Mouse (Mus musculus) kidney, adult 11 months (tissue): Measurements from ENCODE around the gene Klhl25.
"Not testable (repeated sequence)": the region's sequence is repeated elsewhere in the genome, so short reads cannot be mapped to it uniquely, and the experiment has no call there.

Experiments used
- DNase-seq: peaks from one replicate; pipeline ENCODE4 v3.0.0; 2022

Gene Klhl25

DNA sequence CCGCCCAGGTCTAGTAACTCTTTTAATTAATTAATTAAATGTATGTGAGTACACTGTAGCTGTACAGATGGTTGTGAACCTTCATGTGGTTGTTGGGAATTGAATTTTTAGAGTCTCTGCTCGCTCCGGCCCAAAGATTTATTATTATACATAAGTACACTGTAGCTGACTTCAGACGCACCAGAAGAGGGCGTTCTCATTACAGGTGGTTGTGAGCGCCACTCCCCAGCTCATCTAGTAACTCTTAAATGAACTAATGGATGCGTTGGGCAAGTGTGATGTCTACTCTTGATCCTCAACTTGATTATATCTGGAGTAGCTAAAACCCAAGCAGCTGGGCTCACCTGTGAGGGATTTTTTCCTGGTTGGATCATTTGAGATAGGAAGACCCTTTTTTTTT lies 1.2 kb upstream of the Klhl25 start:
- no peak for DNase-seq

- no peak for DNase-seq
Measured at GRCm38 (mm10) chr7:75847489-75847888, 621 bp upstream of the Klhl25 start.

GRCm38 (mm10) chr7:75848776-75849670 lies 913 bp downstream of the Klhl25 start:
- DNase-seq: peak; percentile 74

GRCm38 (mm10) chr7:75850396-75850795 lies 2.3 kb downstream of the Klhl25 start:
- DNase-seq: not testable (repeated sequence)

DNA sequence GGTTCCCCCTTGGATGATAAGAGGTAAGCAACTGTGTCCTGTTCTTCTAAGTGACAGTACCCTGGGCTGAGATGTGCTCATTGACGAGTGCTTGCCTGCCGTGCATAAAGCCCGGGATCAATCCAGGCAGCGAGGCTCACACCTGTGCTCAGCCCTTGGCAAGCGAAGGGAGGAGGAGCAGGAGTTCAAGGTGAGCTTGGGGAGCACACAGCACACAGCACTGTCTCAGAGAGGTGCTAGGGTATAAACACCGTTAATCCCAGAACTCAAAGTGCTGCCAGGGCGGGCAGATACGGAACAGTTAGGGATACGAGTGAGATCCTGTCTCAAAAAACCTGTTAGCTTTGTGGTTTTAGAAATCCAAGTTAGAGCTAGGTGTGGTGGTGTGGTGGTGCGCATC lies 3.2 kb downstream of the Klhl25 start:
- no peak for DNase-seq

GRCm38 (mm10) chr7:75852363-75852762 lies 4.3 kb downstream of the Klhl25 start:
- DNase-seq: peak; percentile 30

DNA sequence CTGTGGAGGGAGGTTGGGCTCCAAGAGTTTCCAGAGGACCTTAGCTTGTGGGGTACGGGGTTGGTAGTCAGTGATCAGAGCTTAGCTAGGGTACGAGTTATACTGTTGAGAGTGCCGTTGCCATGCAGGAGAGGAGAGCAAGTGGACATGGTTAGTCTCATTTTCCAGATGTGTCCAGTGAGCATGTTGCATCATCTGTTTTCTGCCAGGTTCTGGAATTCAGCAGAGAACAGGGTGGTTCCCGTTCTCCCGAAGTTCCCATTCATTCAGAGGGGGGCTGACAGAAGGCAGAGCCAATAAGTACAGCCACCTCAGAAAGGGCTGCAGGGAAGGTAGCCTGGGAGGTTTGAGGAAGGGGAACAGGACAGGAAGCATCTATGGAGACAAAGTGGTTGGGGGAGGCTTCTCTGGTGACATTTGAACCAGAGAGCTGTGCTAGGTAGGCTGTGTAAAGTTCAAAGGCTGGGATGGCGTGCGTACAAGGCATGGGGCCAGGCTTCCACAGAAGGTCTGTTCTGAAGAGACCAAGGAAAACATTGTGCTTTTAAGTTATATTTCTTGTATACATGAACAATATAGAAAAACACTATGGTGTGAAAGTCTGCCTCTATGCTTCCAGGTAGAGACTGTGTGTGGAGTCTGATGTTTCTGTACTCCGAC lies 5.2 kb downstream of the Klhl25 start:
- DNase-seq: no peak

- peak; percentile 53 for DNase-seq
Measured at GRCm38 (mm10) chr7:75854231-75854925, 6.3 kb downstream of the Klhl25 start.

- DNase-seq: no peak
Measured at GRCm38 (mm10) chr7:75855028-75855427, 6.9 kb downstream of the Klhl25 start.

DNA sequence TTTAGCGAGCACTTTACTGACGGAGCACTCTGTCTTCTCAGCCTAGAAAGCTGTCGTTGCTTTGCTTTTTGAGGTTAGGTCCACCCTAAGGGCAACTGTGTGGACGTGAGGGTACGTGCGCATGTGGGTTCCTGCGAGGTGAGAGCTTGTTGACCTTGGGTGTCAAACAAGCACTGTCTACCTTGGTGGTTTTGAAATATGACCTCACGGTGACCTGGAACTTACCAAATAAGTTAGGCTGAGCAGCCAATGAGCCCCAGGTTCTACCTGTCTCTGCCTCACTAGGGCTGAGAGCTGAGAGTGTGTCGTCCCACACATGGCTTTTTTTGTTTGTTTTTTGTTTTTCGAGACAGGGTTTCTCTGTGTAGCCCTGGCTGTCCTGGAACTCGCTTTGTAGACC lies 8.1 kb downstream of the Klhl25 start:
- DNase-seq: no peak

- DNase-seq: no peak
Measured at GRCm38 (mm10) chr7:75859771-75860196, 11.7 kb downstream of the Klhl25 start.

DNA sequence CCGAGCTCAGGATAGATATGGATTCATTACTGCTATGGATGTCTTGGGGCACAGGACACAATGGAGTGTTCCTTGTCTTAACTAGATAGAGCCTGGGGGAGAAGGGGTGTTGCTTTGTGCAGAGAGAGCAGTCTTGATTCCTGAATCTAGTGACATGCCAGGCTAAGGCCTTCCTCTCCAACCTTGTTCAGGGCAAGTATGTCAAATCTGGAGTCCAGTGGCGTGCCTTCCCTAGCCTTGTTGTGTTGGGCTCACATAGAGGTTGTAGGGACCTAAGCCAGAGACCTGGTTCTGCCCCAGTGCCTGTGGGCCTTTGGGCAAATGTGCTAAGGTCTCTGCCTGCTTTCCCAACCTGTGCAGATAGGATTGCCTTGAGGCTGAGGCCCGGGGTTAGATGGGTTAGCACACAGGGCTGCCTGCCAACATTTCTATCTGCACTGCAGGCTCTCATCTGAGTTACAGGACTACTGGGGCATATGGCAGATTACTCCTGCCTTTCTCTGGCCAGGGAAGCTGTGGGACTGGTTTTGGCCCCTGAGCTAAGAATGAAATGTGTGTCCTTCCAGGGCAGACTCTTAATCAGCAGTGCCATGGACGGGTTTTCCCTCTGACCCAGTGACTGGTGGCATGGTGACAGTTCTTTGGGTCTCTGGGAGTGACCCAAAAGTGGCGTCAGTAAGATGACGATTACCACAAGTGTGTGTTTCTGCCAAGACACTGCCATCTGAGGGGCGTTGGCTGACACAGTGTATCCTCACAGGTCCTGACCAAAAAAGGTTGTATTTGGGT lies 13.7 kb downstream of the Klhl25 start:
- not testable (repeated sequence) for DNase-seq

DNA sequence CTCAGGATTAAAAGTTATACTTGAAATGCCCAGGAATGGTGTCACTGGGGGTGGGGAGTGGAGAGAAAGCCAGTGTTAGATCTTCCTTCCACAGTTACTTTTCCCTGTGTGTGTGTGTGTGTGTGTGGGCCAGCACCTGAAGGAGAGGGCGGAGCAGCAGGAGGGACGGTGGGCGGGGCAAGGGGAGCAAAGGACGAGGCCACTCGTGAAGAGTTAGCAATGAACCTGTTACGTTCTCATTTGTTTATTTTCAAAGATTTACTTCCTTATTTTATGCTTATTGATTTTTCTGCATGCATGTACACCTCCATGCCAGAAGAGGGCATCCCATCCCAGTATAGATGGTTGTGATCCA lies 14.3 kb downstream of the Klhl25 start:
- DNase-seq: not testable (repeated sequence)

DNA sequence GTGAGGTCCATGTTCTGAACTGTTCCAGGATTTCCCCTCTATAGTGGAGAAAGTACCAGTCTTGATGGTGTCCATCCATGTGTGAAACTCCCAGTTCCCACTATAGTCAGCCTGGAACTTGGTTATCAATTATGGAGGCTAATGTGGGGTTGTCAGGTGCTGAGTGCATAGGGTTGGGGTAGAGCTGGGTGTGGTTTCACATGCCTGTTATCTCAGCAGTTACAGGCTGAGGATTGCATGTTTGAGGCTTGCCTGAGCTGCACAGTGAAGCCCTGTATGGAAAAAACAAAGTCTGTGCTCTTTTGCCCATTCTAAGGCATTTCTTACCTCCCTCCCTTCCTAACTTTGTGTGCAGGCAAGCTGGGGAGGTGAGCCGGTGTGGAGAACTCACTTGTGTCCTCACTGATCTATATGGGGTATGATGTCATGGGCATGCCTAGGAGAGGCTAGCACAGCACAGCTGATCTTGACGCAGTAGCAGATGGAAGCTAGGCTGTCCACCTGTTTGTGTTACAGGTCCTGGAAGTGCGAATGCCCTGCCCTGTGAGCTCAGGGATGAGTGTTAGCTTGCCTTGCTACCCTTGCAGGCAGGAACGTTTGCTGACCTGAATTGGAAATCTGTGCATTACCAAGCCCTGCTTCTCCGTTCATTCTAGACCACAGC lies 15.3 kb downstream of the Klhl25 start:
- not testable (repeated sequence) for DNase-seq

- DNase-seq: no peak
Measured at GRCm38 (mm10) chr7:75865026-75865425, 16.9 kb downstream of the Klhl25 start.

DNA sequence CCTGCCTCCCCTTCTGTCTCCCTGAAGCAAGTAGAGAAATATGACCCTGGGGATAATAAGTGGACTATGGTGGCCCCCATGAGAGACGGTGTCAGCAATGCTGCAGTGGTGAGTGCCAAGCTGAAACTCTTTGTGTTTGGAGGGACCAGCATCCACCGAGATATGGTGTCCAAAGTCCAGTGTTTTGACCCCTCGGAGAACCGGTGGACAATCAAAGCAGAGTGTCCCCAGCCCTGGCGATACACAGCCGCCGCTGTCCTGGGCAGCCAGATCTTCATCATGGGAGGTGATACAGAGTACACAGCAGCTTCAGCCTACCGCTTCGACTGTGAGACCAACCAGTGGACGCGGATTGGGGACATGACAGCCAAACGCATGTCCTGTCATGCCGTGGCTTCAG lies 18.4 kb downstream of the Klhl25 start:
- DNase-seq: no peak

- DNase-seq: no peak
Measured at GRCm38 (mm10) chr7:75868687-75869086, 20.6 kb downstream of the Klhl25 start.

DNA sequence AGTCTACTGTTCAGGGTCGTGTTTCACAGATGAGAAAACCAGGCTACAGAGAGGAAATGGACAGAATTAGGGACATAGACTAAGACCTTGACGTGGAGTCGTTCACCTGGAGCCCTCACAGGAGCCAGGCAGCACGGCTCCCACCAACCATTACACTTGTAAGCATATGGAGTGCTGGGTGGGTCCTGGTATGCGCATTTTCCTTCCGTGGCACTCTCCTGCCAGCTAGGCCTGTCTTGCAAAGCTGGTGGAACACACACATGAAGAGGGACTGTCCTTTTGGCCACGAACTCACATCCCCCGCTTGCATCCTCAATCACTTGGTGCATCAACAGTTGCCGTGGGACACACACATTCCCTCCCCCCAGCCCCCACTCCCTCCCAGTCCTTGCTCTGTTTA lies 22.4 kb downstream of the Klhl25 start:
- no peak for DNase-seq

DNA sequence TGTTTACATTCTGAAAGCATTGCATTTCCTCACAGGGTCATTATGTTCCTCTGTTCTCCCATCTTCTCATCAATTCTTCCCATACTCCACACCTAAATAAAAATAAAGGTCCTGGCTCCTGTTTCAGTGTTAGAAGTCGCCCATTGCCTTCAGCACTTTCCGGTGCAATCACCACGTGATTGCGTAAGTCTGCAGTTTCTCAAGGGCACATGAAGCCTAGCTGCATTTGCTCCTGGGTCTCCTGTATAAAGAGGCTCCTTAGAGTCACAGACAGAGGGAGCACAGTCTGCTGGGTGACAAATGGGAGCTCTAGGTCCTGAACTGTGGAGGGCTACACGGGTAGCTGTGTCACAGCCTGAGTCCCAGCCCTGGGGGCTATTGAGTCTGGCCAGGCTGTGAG lies 24.1 kb downstream of the Klhl25 start:
- no peak for DNase-seq

GRCm38 (mm10) chr7:75872697-75873096 lies 24.6 kb downstream of the Klhl25 start:
- no peak for DNase-seq

- no peak for DNase-seq
Measured at GRCm38 (mm10) chr7:75873216-75873615, 25.1 kb downstream of the Klhl25 start.

DNA sequence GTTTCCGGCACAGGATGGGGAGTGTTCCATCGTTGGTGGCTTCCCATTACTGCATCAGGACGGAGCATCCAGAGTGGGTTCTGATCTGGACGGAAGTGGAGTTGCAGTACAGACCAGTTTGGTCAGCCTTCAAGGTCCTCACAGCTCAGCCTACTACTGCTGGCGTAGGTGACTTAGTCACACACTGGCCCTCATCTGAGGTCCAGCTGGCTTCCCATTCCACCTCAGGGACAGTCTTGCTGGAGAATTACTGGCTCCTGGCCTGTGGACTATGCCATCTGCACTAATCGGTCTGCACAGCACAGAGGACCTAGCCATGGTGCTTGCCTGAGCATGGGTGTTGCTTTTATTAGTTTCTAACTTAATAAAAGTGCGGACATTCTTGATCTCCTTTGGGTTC lies 25.6 kb downstream of the Klhl25 start:
- no peak for DNase-seq
